Mouse (Mus musculus) embryonic facial prominence, embryonic 12.5 days (tissue): ENCODE data around the gene Abca4. TPM values are rescaled to one million over a fixed set of nuclear protein-coding genes. Genes with fewer than 3 reads are reported as not detected.
"Not testable (repeated sequence)": the region's sequence is repeated elsewhere in the genome, so short reads cannot be mapped to it uniquely, and the experiment has no call there.

Experiments
- ATAC-seq: fragments of 200-750 bp; cut with Nextera tagmentation; 2 replicates; pipeline ENCODE4 v1.8.0; 2017; ENCODE audit not compliant: insufficient number of reproducible peaks, insufficient read depth, low FRiP score, low TSS enrichment
- H3K27ac ChIP-seq: fragments of 300-500 bp; sonication (generic); 2 replicates; pipeline ENCODE4 v1.5.1; 2016; ENCODE audit warnings: mild to moderate bottlenecking
- H3K27me3 ChIP-seq: fragments of 300-500 bp; sonication (generic); 2 replicates; pipeline ENCODE4 v1.6.1; 2016; ENCODE audit warnings: mild to moderate bottlenecking, moderate library complexity
- H3K36me3 ChIP-seq: fragments of 300-500 bp; sonication (generic); 2 replicates; pipeline ENCODE4 v1.6.1; 2016; ENCODE audit warnings: mild to moderate bottlenecking
- H3K4me1 ChIP-seq: fragments of 300-500 bp; sonication (generic); 2 replicates; pipeline ENCODE4 v1.6.1; 2016
- H3K4me2 ChIP-seq: fragments of 300-500 bp; sonication (generic); replicated peaks from 2 replicates; pipeline ENCODE4 v1.6.1; 2016; ENCODE audit warnings: mild to moderate bottlenecking, moderate library complexity
- H3K4me3 ChIP-seq: fragments of 300-500 bp; sonication (generic); 2 replicates; pipeline ENCODE4 v1.5.1; 2016; ENCODE audit warnings: mild to moderate bottlenecking
- H3K9ac ChIP-seq: fragments of 300-500 bp; sonication (generic); 2 replicates; pipeline ENCODE4 v1.6.1; 2016; ENCODE audit warnings: mild to moderate bottlenecking, moderate library complexity
- H3K9me3 ChIP-seq: fragments of 300-500 bp; sonication (generic); 2 replicates; pipeline ENCODE4 v1.6.1; 2016; ENCODE audit warnings: mild to moderate bottlenecking, moderate library complexity
- WGBS: fragments of 180-500 bp; shearing (Covaris S2); methylation state at CpG from one replicate; pipeline ENCODE4 v1.1.7; 2016; 5-methylcytosine and 5-hydroxymethylcytosine counted together
- polyA plus RNA-seq: library from polyadenylated mRNA; unstranded; fragments of >200 nt; fragmentation: Nextera tagmentation; extraction: Ambion mirVana; gene quantifications from 2 replicates; pipeline ENCODE4 v1.2.1, GENCODE M21; 2016

The Abca4 gene
- polyA plus RNA-seq, 1 experiment from 2014 or later = 1.2 TPM

GRCm38 (mm10) chr3:122207766-122208165, 163.5 kb downstream of the Abca4 start:
- Histone ChIP-seq H3K27me3 (no peaks in the 10 kb centered on the region), H3K4me3 (no peak overlapping the region), H3K9ac (no peak overlapping the region), H3K4me2 (no peak overlapping the region), H3K36me3 (no peaks in the 10 kb centered on the region), H3K4me1 (no peaks in the 10 kb centered on the region), H3K9me3 (no peaks in the 10 kb centered on the region), H3K27ac (no peak overlapping the region)
- 86% methylated on average over 6 of the region's 6 CpGs for WGBS
- ATAC-seq = no peak

- Histone ChIP-seq H3K36me3 (no peaks in the 10 kb centered on the region), H3K4me3 (no peak overlapping the region), H3K27ac (no peak overlapping the region), H3K27me3 (no peaks in the 10 kb centered on the region), H3K4me2 (no peak overlapping the region), H3K9me3 (no peaks in the 10 kb centered on the region), H3K9ac (no peak overlapping the region), H3K4me1 (no peaks in the 10 kb centered on the region)
- no peak for ATAC-seq
- 80% methylated on average over 15 of the region's 15 CpGs for WGBS
Measured at GRCm38 (mm10) chr3:122208296-122209225, 164.3 kb downstream of the Abca4 start.

GRCm38 (mm10) chr3:122209511-122209910, 165.3 kb downstream of the Abca4 start:
- Histone ChIP-seq H3K9ac (no peak overlapping the region), H3K27me3 (no peaks in the 10 kb centered on the region), H3K4me1 (no peaks in the 10 kb centered on the region), H3K36me3 (no peaks in the 10 kb centered on the region), H3K4me2 (no peak overlapping the region), H3K4me3 (no peak overlapping the region), H3K9me3 (no peaks in the 10 kb centered on the region), H3K27ac (no peak overlapping the region)
- no peak for ATAC-seq
- 90% methylated on average over 11 of the region's 11 CpGs for WGBS

DNA sequence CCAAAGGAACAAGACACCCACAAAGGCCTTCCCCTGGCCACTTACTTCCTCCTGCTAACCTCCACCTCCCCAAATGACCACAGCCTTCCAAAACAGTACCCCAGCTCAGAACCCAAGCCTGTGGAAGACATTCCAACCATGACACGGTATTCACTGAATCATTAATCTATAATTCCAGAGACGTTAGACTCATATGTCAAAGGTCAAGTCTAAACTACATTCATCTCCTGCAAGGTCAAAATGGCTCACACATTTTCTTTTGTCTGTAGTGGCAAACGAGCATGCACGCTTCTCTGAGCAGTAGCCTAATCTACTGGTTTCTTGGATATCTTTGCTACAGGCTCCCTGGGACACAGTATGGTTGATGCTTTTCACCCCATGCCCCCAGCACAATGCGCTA, 166.2 kb downstream of the Abca4 start:
- H3K27ac ChIP-seq = no peak overlapping the region
- H3K4me3 ChIP-seq = no peak overlapping the region
- no peaks in the 10 kb centered on the region for H3K9me3 ChIP-seq
- no peaks in the 10 kb centered on the region for H3K36me3 ChIP-seq
- no peaks in the 10 kb centered on the region for H3K4me1 ChIP-seq
- no peak overlapping the region for H3K9ac ChIP-seq
- WGBS = 65% methylated on average over 5 of the region's 5 CpGs
- no peak overlapping the region for H3K4me2 ChIP-seq
- H3K27me3 ChIP-seq = no peaks in the 10 kb centered on the region
- no peak for ATAC-seq

- no peak overlapping the region for H3K4me2 ChIP-seq
- H3K4me3 ChIP-seq = no peak overlapping the region
- no peak overlapping the region for H3K9ac ChIP-seq
- H3K27me3 ChIP-seq = no peaks in the 10 kb centered on the region
- H3K4me1 ChIP-seq = no peaks in the 10 kb centered on the region
- WGBS = 89% methylated on average over 7 of the region's 7 CpGs
- H3K9me3 ChIP-seq = no peaks in the 10 kb centered on the region
- no peak overlapping the region for H3K27ac ChIP-seq
- ATAC-seq = no peak
- H3K36me3 ChIP-seq = no peaks in the 10 kb centered on the region
Measured at GRCm38 (mm10) chr3:122210846-122211245, 166.6 kb downstream of the Abca4 start.

GRCm38 (mm10) chr3:122211446-122212125, 167.3 kb downstream of the Abca4 start:
- Histone ChIP-seq H3K4me3 (no peak overlapping the region), H3K9me3 (no peaks in the 10 kb centered on the region), H3K4me1 (no peaks in the 10 kb centered on the region), H3K36me3 (no peaks in the 10 kb centered on the region), H3K27ac (no peak overlapping the region), H3K4me2 (no peak overlapping the region), H3K9ac (no peak overlapping the region), H3K27me3 (no peaks in the 10 kb centered on the region)
- no peak for ATAC-seq
- whole genome bisulfite sequencing = 76% methylated on average over 13 of the region's 13 CpGs

GRCm38 (mm10) chr3:122221240-122222036, 177.2 kb downstream of the Abca4 start:
- no peaks in the 10 kb centered on the region for H3K27me3 ChIP-seq
- H3K4me1 ChIP-seq = no peaks in the 10 kb centered on the region
- H3K9ac ChIP-seq = no peak overlapping the region
- no peak overlapping the region for H3K27ac ChIP-seq
- H3K9me3 ChIP-seq = no peaks in the 10 kb centered on the region
- H3K4me2 ChIP-seq = no peak overlapping the region
- H3K4me3 ChIP-seq = no peak overlapping the region
- ATAC-seq = no peak
- WGBS = 81% methylated on average over 3 of the region's 3 CpGs
- no peaks in the 10 kb centered on the region for H3K36me3 ChIP-seq

DNA sequence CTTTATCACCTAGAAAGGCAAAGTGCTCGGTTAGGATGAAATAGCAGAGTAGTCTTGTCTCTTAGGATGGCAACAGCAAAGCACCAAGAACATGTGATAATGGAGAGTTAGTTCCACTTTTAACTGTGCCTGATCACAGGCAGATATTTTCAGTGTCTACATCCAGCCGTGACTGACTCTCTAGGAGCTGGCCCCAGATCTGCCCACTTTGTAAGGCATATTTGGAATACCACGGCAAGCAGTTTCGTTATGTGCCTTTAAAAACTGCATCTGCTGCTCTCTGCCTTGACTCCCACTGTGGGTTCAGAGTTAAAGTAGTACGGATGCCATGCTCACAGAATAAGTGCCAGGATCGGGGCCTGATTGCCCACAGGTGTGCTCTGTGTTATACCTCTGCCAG, 182.7 kb downstream of the Abca4 start:
- H3K36me3 ChIP-seq, H3K27me3 ChIP-seq, ATAC-seq, H3K27ac ChIP-seq, H3K9me3 ChIP-seq, H3K4me2 ChIP-seq, H3K9ac ChIP-seq, H3K4me1 ChIP-seq, H3K4me3 ChIP-seq: not testable (repeated sequence)
- WGBS = 65% methylated on average over 6 of the region's 6 CpGs

Other genes with a start within 250 kb of the Abca4 start
- gene Abcd3, start 229.1 kb upstream of the Abca4 start, polyA plus RNA-seq = 64.2 and 65.5 TPM in 2 replicates
- gene Arhgap29, start 91.9 kb upstream of the Abca4 start, polyA plus RNA-seq = 51.8 and 56.0 TPM in 2 replicates
- 58.1 and 61.5 TPM in 2 replicates for gene Gclm, start 201.1 kb downstream of the Abca4 start, polyA plus RNA-seq
- 77.1 and 82.2 TPM in 2 replicates for gene Dnttip2, start 229.9 kb downstream of the Abca4 start, polyA plus RNA-seq
- 8.9 and 11.2 TPM in 2 replicates for gene Bcar3, start 249.7 kb downstream of the Abca4 start, polyA plus RNA-seq